Mouse (Mus musculus) layer of hippocampus, adult 9-11 months (tissue): Measurements from ENCODE around the gene Ncl.
A peak's percentile ranks its signal among the peaks of the same experiment; 100 is the strongest.

Experiments
- DNase-seq: peaks from one replicate; pipeline ENCODE4 v3.0.0; 2022

Ncl gene

GRCm38 (mm10) chr1:86358906-86359797 lies at the start of gene Ncl:
Ncl (minus strand) TSS chr1:86359400.
- DNase-seq, result peak; percentile 99

- DNase-seq, result no peak
These were observed 49.3 kb upstream of the Ncl start for GRCm38 (mm10) chr1:86408515-86408914.

- DNase-seq, result peak; percentile 44
These were observed 47.7 kb upstream of the Ncl start for GRCm38 (mm10) chr1:86406914-86407313.

- DNase-seq, result peak; percentile 56
These were observed 47.1 kb upstream of the Ncl start for GRCm38 (mm10) chr1:86406313-86406712.

GRCm38 (mm10) chr1:86404834-86405233 lies 45.6 kb upstream of the Ncl start:
- no peak for DNase-seq

GRCm38 (mm10) chr1:86400096-86400754 lies 41.0 kb upstream of the Ncl start:
- no peak for DNase-seq

GRCm38 (mm10) chr1:86399322-86399721 lies 40.1 kb upstream of the Ncl start:
- DNase-seq, result no peak

GRCm38 (mm10) chr1:86398222-86398621 lies 39.0 kb upstream of the Ncl start:
- DNase-seq, result no peak

- no peak for DNase-seq
These were observed 38.4 kb upstream of the Ncl start for GRCm38 (mm10) chr1:86397621-86398020.

- DNase-seq, result no peak
These were observed 36.7 kb upstream of the Ncl start for GRCm38 (mm10) chr1:86395897-86396296.

- DNase-seq, result no peak
These were observed 35.0 kb upstream of the Ncl start for GRCm38 (mm10) chr1:86394246-86394645.

- no peak for DNase-seq
These were observed 34.0 kb upstream of the Ncl start for GRCm38 (mm10) chr1:86393219-86393618.

GRCm38 (mm10) chr1:86391425-86391824 lies 32.2 kb upstream of the Ncl start:
- DNase-seq, result no peak

GRCm38 (mm10) chr1:86389230-86389629 lies 30.0 kb upstream of the Ncl start:
- DNase-seq, result no peak

GRCm38 (mm10) chr1:86381027-86381426 lies 21.8 kb upstream of the Ncl start:
- DNase-seq, result peak; percentile 80

GRCm38 (mm10) chr1:86379161-86379569 lies 20.0 kb upstream of the Ncl start:
- peak; percentile 28 for DNase-seq

- DNase-seq, result no peak
These were observed 19.5 kb upstream of the Ncl start for GRCm38 (mm10) chr1:86378662-86379061.

GRCm38 (mm10) chr1:86376354-86376753 lies 17.2 kb upstream of the Ncl start:
- DNase-seq, result no peak

GRCm38 (mm10) chr1:86371997-86372396 lies 12.8 kb upstream of the Ncl start:
- peak; percentile 47 for DNase-seq

GRCm38 (mm10) chr1:86368086-86368485 lies 8.9 kb upstream of the Ncl start:
- no peak for DNase-seq

- no peak for DNase-seq
These were observed 4.5 kb upstream of the Ncl start for GRCm38 (mm10) chr1:86363671-86364070.

GRCm38 (mm10) chr1:86361852-86362615 lies 2.8 kb upstream of the Ncl start:
- DNase-seq, result no peak

GRCm38 (mm10) chr1:86360441-86360840 lies 1.2 kb upstream of the Ncl start:
- DNase-seq, result no peak
